Mouse (Mus musculus): Measurements from ENCODE around the gene Smarcd3. TPM values are rescaled to one million over a fixed set of nuclear protein-coding genes. Genes with fewer than 3 reads are reported as not detected.

Gene Smarcd3
- polyA plus RNA-seq, 1 experiment, result 128 TPM

DNA sequence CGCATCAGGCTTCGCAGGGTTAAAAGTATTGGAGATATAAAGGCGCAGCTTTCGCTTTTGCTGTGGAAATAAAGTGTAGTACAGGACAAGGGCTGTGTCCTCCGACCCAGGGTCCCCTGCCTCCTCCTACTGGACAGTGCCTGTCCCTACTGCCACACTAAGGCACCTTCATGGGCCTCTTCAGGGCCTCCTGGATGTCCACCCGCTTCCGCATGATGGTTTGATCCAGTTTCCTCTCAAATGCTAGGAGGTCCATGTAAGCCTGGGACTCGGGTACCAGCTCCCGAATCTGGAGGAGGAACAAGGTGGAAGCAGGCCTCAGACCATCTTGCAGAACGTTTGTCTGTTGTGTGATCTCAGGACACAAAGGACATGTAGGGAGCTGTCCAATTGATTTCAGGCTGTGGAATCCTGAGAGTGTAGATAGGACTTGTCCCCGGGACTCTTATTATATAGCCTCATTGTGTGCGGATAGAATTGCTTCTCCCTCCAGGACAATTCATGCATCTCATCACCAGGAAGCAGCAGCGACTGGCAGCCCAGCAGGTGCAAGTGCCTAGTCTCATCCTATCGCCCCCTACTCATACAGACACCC lies 28.3 kb downstream of the Smarcd3 start:
- H3K4me3 ChIP-seq, result no peak overlapping the region
- peaks cover 10% of the 10 kb centered on the region for H3K79me2 ChIP-seq (ENCODE audit: control insufficient read depth, insufficient read depth)
- H3K4me2 ChIP-seq (ENCODE audit: low read depth), result no peak overlapping the region
- no peak for TF ChIP-seq SRF (IDR thresholded peaks at IDR 0.05; ENCODE audit: control insufficient read depth, insufficient read length, low read depth)
- no peak for TF ChIP-seq MYOG (IDR thresholded peaks at IDR 0.05; ENCODE audit: control insufficient read depth in 1 of 3, insufficient read depth in 1 of 3, insufficient read length in 2 of 3, low read depth in 2 of 3)
- no peak for TF ChIP-seq USF1 (IDR thresholded peaks at IDR 0.05; ENCODE audit: low read depth)
- peaks cover 4% of the 10 kb centered on the region for H3K36me3 ChIP-seq (ENCODE audit: control insufficient read depth, insufficient read depth)
- H3ac ChIP-seq (ENCODE audit: control insufficient read depth, insufficient read length), result no peak overlapping the region
- no peaks in the 10 kb centered on the region for H3K27me3 ChIP-seq (ENCODE audit: control insufficient read depth, insufficient read depth, insufficient read length)

DNA sequence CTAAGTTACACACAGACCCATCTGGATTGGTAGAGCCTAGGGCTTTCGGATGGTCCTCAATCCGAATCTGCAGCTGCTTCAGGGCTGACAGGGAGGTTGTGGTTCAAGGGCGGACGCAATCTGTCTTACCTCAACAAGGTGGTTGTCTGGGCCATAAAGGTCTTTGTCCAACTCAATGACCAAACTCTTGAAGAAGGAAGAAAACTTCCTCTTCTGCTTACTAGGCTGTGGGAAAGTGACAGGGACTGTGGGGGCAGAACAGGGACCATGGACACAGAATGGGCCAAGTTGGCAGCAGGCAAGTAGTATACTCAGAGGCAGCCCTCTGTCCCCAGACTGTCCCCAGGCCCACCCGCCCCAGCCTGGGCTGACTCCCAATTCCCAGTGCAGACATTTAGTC lies 28.9 kb downstream of the Smarcd3 start:
- H3K4me2 ChIP-seq (ENCODE audit: low read depth), result no peak overlapping the region
- H3K27me3 ChIP-seq (ENCODE audit: control insufficient read depth, insufficient read depth, insufficient read length), result no peaks in the 10 kb centered on the region
- no peak overlapping the region for H3K4me3 ChIP-seq
- H3K79me2 ChIP-seq (ENCODE audit: control insufficient read depth, insufficient read depth), result peaks cover 10% of the 10 kb centered on the region
- TF ChIP-seq MYOG (IDR thresholded peaks at IDR 0.05; ENCODE audit: control insufficient read depth in 1 of 3, insufficient read depth in 1 of 3, insufficient read length in 2 of 3, low read depth in 2 of 3) (no peak), TCF3 (IDR thresholded peaks at IDR 0.05; ENCODE audit: insufficient read length, low read depth) (no peak), USF1 (IDR thresholded peaks at IDR 0.05; ENCODE audit: low read depth) (no peak), MYOD1 (IDR thresholded peaks at IDR 0.05; ENCODE audit: control insufficient read depth in 1 of 3, insufficient read length in 2 of 3, low read depth in 2 of 3) (no peak), POLR2A (IDR thresholded peaks at IDR 0.05; ENCODE audit: insufficient read length, low read depth) (no peak), CEBPB (IDR thresholded peaks at IDR 0.05; ENCODE audit: insufficient read depth, poor library complexity, severe bottlenecking) (no peak), E2F4 (IDR thresholded peaks at IDR 0.05; ENCODE audit: insufficient read depth) (no peak), MAX (IDR thresholded peaks at IDR 0.05; ENCODE audit: low read depth) (no peak), REST (IDR thresholded peaks at IDR 0.05; ENCODE audit: insufficient read depth, insufficient read length) (no peak), POLR2AphosphoS2 (IDR thresholded peaks at IDR 0.05; ENCODE audit: insufficient read length, low read depth) (no peak), TCF12 (IDR thresholded peaks at IDR 0.05; ENCODE audit: insufficient read depth, poor library complexity, severe bottlenecking) (no peak), SRF (IDR thresholded peaks at IDR 0.05; ENCODE audit: control insufficient read depth, insufficient read length, low read depth) (no peak)
- H3ac ChIP-seq (ENCODE audit: control insufficient read depth, insufficient read length), result no peak overlapping the region
- H3K36me3 ChIP-seq (ENCODE audit: control insufficient read depth, insufficient read depth), result peaks cover 4% of the 10 kb centered on the region

DNA sequence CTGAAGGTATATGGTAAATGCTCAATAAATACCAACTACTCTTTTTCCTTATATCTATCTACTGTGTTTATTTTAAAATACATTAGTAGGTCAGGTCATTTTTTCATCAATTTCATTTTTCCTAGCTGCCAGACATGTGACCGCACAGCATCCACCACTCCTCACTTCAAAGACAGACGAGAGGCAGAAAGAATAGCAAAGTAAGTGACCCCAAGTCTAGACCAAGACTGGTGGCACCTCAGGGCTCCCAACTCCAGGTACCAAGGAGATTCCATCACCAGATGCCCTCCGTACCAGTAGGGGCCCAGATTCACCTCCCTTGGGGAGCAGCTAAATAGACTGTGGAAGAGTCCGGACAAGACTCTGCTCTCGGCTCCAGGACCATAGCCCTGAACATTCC lies 29.9 kb downstream of the Smarcd3 start:
- no peaks in the 10 kb centered on the region for H3K27me3 ChIP-seq (ENCODE audit: control insufficient read depth, insufficient read depth, insufficient read length)

DNA sequence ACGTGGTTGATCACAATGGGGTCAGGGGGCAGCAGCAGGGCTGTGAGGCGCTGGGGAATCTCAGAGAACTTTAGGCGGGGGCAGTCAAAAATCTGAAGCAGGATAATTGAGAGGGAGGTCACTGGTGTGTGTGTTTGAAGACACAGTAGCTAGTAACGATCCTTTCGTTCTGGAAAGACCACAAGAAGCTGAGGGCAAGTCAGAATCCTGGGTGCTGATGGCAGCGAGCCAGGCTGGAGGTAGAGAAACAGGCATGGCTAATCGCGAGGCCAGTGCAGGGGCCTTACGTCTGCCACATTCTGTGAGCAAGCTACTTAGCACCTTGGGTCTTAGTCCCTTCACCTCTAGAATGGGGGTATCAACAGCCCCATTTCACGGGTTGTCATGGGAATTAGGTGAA lies 30.3 kb downstream of the Smarcd3 start:
- Histone ChIP-seq H3K36me3 (ENCODE audit: control insufficient read depth, insufficient read depth) (peaks cover 4% of the 10 kb centered on the region), H3K79me2 (ENCODE audit: control insufficient read depth, insufficient read depth) (peaks cover 1% of the 10 kb centered on the region), H3ac (ENCODE audit: control insufficient read depth, insufficient read length) (no peak overlapping the region), H3K4me3 (no peak overlapping the region), H3K4me2 (ENCODE audit: low read depth) (no peak overlapping the region), H3K27me3 (ENCODE audit: control insufficient read depth, insufficient read depth, insufficient read length) (no peaks in the 10 kb centered on the region)
- TF ChIP-seq USF1 (IDR thresholded peaks at IDR 0.05; ENCODE audit: low read depth) (no peak), SRF (IDR thresholded peaks at IDR 0.05; ENCODE audit: control insufficient read depth, insufficient read length, low read depth) (no peak)

More for the DNA sequence above, 29.9 kb downstream of the Smarcd3 start:
- H3ac ChIP-seq (ENCODE audit: control insufficient read depth, insufficient read length), result no peak overlapping the region
- peaks cover 4% of the 10 kb centered on the region for H3K36me3 ChIP-seq (ENCODE audit: control insufficient read depth, insufficient read depth)
- TF ChIP-seq TCF12 (IDR thresholded peaks at IDR 0.05; ENCODE audit: insufficient read depth, poor library complexity, severe bottlenecking) (no peak), MAX (IDR thresholded peaks at IDR 0.05; ENCODE audit: low read depth) (no peak), USF1 (IDR thresholded peaks at IDR 0.05; ENCODE audit: low read depth) (no peak), E2F4 (IDR thresholded peaks at IDR 0.05; ENCODE audit: insufficient read depth) (no peak), MYOD1 (IDR thresholded peaks at IDR 0.05; ENCODE audit: control insufficient read depth in 1 of 3, insufficient read length in 2 of 3, low read depth in 2 of 3) (no peak), SRF (IDR thresholded peaks at IDR 0.05; ENCODE audit: control insufficient read depth, insufficient read length, low read depth) (no peak), CEBPB (IDR thresholded peaks at IDR 0.05; ENCODE audit: insufficient read depth, poor library complexity, severe bottlenecking) (no peak), MYOG (IDR thresholded peaks at IDR 0.05; ENCODE audit: control insufficient read depth in 1 of 3, insufficient read depth in 1 of 3, insufficient read length in 2 of 3, low read depth in 2 of 3) (no peak), REST (IDR thresholded peaks at IDR 0.05; ENCODE audit: insufficient read depth, insufficient read length) (no peak), POLR2AphosphoS2 (IDR thresholded peaks at IDR 0.05; ENCODE audit: insufficient read length, low read depth) (no peak), TCF3 (IDR thresholded peaks at IDR 0.05; ENCODE audit: insufficient read length, low read depth) (no peak), POLR2A (IDR thresholded peaks at IDR 0.05; ENCODE audit: insufficient read length, low read depth) (no peak)
- H3K79me2 ChIP-seq (ENCODE audit: control insufficient read depth, insufficient read depth), result peaks cover 6% of the 10 kb centered on the region
- no peak overlapping the region for H3K4me3 ChIP-seq
- H3K4me2 ChIP-seq (ENCODE audit: low read depth), result no peak overlapping the region

DNA sequence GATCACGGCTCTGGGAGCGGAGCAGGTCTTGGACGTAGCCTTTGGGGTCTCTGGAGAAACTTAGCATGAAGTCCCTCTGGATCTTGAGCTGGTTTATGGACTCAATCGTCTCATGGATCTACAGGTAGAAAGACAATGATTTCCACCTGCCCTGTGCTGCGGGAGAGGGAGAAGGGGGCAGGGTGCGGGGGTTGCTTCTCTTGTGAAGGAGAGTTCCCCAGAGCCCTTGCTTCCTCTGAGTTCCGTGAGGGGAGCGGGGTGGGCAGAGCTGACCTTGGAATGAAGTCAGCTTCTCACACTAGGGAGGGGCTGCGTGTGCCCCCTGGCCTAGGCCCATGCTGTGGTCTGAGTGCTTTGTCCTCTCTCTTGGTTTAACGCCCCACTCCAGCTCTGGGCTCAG lies 31.0 kb downstream of the Smarcd3 start:
- Histone ChIP-seq H3K4me2 (ENCODE audit: low read depth) (no peak overlapping the region), H3K4me3 (no peak overlapping the region), H3ac (ENCODE audit: control insufficient read depth, insufficient read length) (no peak overlapping the region), H3K27me3 (ENCODE audit: control insufficient read depth, insufficient read depth, insufficient read length) (no peaks in the 10 kb centered on the region), H3K79me2 (ENCODE audit: control insufficient read depth, insufficient read depth) (peaks cover 5% of the 10 kb centered on the region), H3K36me3 (ENCODE audit: control insufficient read depth, insufficient read depth) (peaks cover 4% of the 10 kb centered on the region)
- no peak for TF ChIP-seq REST (IDR thresholded peaks at IDR 0.05; ENCODE audit: insufficient read depth, insufficient read length)
- no peak for TF ChIP-seq TCF12 (IDR thresholded peaks at IDR 0.05; ENCODE audit: insufficient read depth, poor library complexity, severe bottlenecking)
- TF ChIP-seq SRF (IDR thresholded peaks at IDR 0.05; ENCODE audit: control insufficient read depth, insufficient read length, low read depth), result no peak
- no peak for TF ChIP-seq TCF3 (IDR thresholded peaks at IDR 0.05; ENCODE audit: insufficient read length, low read depth)
- TF ChIP-seq USF1 (IDR thresholded peaks at IDR 0.05; ENCODE audit: low read depth), result no peak
- TF ChIP-seq CEBPB (IDR thresholded peaks at IDR 0.05; ENCODE audit: insufficient read depth, poor library complexity, severe bottlenecking), result no peak
- no peak for TF ChIP-seq POLR2AphosphoS2 (IDR thresholded peaks at IDR 0.05; ENCODE audit: insufficient read length, low read depth)
- no peak for TF ChIP-seq E2F4 (IDR thresholded peaks at IDR 0.05; ENCODE audit: insufficient read depth)
- no peak for TF ChIP-seq MYOD1 (IDR thresholded peaks at IDR 0.05; ENCODE audit: control insufficient read depth in 1 of 3, insufficient read length in 2 of 3, low read depth in 2 of 3)
- no peak for TF ChIP-seq MAX (IDR thresholded peaks at IDR 0.05; ENCODE audit: low read depth)
- TF ChIP-seq POLR2A (IDR thresholded peaks at IDR 0.05; ENCODE audit: insufficient read length, low read depth), result no peak
- TF ChIP-seq MYOG (IDR thresholded peaks at IDR 0.05; ENCODE audit: control insufficient read depth in 1 of 3, insufficient read depth in 1 of 3, insufficient read length in 2 of 3, low read depth in 2 of 3), result no peak

Measured in myocyte (in vitro differentiated cells).